Mouse (Mus musculus): ENCODE data around the gene Dna2. TPM values are rescaled to one million over a fixed set of nuclear protein-coding genes. Genes with fewer than 3 reads are reported as not detected.

Dna2 gene
- polyA plus RNA-seq (2012): 11.1 and 12.6 TPM in 2 replicates

GRCm38 (mm10) chr10:62946738-62947471 is at the start of gene Dna2:
Gene Dna2 (plus strand): TSS chr10:62947026.

GRCm38 (mm10) chr10:62908896-62909295 is 37.9 kb upstream of the Dna2 start, which contains the start of gene Tet1:
Gene Tet1 (minus strand): TSS chr10:62908996.

GRCm38 (mm10) chr10:62919925-62920765 is 26.7 kb upstream of the Dna2 start, which contains the start of gene Slc25a16:
Gene Slc25a16 (plus strand): TSS chr10:62920633.

GRCm38 (mm10) chr10:62980039-62980954 is 33.5 kb downstream of the Dna2 start, which contains the start of gene Rufy2:
Gene Rufy2 (plus strand): TSS chr10:62980223.

Other genes with a start within 250 kb of the Dna2 start
- 0.02 and 0.03 TPM in 2 replicates for gene Stox1, start 220.9 kb upstream of the Dna2 start, polyA plus RNA-seq (2012)
- 9.8 and 13.7 TPM in 2 replicates for gene Ccar1, start 154.7 kb upstream of the Dna2 start, polyA plus RNA-seq (2012)
- 0.97 and 4.5 TPM in 2 replicates for gene Tet1, start 38.0 kb upstream of the Dna2 start, polyA plus RNA-seq (2012)
- 10.8 and 11.9 TPM in 2 replicates for gene Slc25a16, start 26.4 kb upstream of the Dna2 start, polyA plus RNA-seq (2012)
- 0.69 and 0.87 TPM in 2 replicates for gene Rufy2, start 33.2 kb downstream of the Dna2 start, polyA plus RNA-seq (2012)
- gene Hnrnph3, start 77.2 kb downstream of the Dna2 start, polyA plus RNA-seq (2012): 17.3 and 19.6 TPM in 2 replicates
- not detected in 2 replicates for gene Pbld2, start 77.3 kb downstream of the Dna2 start, polyA plus RNA-seq (2012)
- 0.12 TPM in 1 of 2 replicates, not detected in the other for gene Pbld1, start 113.1 kb downstream of the Dna2 start, polyA plus RNA-seq (2012)
- gene Atoh7, start 152.6 kb downstream of the Dna2 start, polyA plus RNA-seq (2012): not detected in 2 replicates